Mouse (Mus musculus): Measurements from ENCODE around the gene Usp49. TPM values are rescaled to one million over a fixed set of nuclear protein-coding genes. Genes with fewer than 3 reads are reported as not detected.
A peak's percentile ranks its signal among the peaks of the same experiment; 100 is the strongest.
"Not testable (repeated sequence)": the region's sequence is repeated elsewhere in the genome, so short reads cannot be mapped to it uniquely, and the experiment has no call there.

Usp49 gene
- total RNA-seq, 1 experiment from 2014 or later: 8.8 TPM

GRCm38 (mm10) chr17:47610849-47611660 lies 19.4 kb upstream of the Usp49 start, which contains the start of the genes Bysl, Med20 and Gm20517:
TSS of gene Bysl (minus strand) at chr17:47611492.
TSS of gene Med20 (plus strand) at chr17:47611582.
TSS of gene Gm20517 (plus strand) at chr17:47611589.
- DNase-seq: peak; percentile 97

- no peak for DNase-seq
Observed at GRCm38 (mm10) chr17:47611661-47611982, 18.9 kb upstream of the Usp49 start.

GRCm38 (mm10) chr17:47614018-47614417 lies 16.5 kb upstream of the Usp49 start:
- DNase-seq: peak; percentile 52

DNA sequence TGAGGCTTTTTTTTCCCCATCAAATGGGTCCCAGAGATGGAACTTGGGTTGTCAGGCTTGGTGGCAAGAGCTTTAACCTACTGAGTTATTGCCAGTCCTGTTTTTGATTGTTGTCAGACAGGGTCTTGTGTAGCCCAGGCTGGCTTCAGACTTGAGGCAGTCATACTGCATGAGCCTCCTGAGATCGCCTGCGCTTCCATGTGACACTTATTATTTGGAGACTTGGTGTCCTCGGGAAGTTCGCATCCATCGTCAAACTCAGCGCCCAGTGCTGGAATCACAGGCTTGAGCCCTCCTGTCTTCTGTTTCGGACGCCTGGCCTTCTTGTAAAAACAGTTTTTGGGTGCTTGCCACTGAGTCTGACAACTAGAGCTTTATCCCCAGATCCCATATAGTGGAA lies 14.4 kb upstream of the Usp49 start:
- no peak for DNase-seq

GRCm38 (mm10) chr17:47616652-47617051 lies 13.8 kb upstream of the Usp49 start:
- no peak for DNase-seq

DNA sequence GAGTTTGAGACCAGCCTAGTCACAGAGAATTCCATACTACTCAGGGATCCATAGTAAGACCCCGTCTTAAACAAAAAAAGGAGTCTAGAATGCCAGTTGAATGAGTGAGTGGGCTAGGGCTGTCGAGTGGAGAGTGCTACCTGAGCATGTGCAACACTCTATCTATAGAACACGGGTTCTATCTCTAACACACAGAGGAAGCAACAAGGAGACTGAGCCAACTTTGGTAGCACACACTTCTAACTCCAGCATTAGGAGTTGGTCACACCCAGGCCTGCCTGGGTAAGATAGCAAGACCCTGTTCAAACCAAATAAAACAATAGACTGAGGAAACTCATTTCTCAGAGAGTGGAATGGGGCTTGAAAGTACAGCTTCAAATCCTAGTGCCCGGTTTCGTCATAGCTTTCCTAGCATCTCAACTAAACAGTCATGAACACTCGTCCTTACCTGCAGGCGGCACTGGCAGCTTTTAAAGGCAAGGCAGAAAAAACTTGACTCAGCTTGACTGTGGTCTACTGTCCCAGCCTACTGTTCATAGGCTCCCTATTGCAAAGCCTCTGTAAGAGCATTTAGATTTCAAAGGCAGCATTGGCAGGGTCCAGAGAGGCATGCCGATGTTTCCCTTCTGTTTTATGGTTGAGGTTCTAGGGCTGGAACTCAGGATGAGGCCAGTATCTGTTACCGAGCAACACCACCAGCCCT lies 12.7 kb upstream of the Usp49 start:
- no peak for DNase-seq

DNA sequence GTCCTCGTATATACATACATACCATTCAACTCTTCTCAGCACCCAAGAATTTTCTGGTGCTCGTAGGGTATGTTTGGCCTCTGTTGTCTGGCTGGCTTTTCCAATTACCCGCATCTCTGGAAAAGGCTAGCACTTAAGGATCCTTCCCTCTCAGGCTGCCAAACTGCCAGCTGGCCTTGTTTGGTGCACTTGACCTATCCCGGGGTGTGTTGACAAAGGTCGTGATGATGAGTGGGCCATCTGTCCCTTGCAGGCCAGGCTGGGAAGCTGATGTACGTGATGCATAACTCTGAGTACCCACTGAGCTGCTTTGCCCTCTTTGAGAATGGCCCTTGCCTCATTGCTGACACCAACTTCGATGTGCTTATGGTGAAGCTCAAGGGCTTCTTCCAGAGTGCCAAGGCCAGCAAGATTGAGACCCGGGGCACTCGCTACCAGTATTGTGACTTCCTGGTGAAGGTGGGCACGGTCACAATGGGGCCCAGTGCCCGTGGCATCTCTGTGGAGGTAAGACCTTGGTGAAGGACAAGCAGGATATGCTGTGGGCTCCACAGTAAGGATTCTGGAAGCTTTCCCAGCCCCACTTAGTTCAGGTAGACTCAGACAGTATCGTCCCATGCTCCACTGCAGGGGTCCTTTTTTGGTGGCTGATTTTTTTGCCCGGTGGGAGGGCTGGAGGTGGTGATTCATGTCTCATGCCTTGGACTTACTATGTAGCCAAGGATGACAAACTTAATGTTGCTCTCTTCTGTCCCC lies 11.8 kb upstream of the Usp49 start:
- DNase-seq: no peak

DNA sequence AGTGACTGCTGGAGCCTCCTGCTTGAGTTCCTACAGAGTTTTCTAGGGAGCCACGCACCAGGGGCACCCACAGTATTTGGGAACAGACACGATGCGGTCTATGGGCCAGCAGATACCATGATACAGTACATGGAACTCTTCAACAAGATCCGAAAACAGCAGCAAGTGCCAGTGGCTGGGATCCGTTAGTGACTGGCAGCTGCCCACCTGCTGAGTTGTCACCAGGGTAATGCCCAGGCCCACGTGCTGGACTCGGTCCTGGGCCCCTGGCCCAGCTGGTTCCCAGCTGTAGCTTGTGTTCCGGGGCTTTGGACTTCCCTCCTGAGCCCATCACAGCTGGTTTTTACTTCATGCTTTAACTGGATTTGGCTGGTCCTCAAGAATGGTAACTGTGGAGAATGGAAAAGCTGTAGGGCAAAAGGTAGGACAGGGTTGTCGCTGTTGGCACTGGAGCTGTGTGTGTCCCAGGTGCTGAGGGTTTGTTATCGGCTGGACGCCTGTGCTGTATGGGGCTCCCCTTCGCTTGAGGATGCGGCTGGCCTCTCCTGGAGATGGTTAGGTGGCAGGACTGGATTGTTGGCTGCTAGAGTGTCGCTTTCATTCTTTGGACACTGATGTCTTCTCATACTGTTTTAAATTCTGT lies 7.5 kb upstream of the Usp49 start:
- no peak for DNase-seq

DNA sequence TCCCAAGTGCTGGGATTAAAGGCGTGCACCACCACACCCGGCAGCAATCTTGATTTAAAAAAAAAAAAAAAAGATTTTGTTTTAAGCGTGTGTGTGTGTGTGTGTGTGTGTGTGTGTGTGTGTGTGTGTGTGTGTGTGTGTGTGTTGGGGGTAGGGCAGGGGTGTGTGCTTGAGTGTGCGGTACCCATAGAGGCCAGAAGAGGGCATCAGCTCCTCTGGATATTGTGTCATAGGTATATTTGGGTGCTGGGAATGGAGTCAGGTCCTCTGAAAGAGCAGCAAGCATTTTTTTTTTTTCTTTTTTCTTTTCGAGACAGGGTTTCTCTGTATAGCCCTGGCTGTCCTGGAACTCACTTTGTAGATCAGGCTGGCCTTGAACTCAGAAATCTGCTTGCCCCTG lies 5.9 kb upstream of the Usp49 start:
- not testable (repeated sequence) for DNase-seq

DNA sequence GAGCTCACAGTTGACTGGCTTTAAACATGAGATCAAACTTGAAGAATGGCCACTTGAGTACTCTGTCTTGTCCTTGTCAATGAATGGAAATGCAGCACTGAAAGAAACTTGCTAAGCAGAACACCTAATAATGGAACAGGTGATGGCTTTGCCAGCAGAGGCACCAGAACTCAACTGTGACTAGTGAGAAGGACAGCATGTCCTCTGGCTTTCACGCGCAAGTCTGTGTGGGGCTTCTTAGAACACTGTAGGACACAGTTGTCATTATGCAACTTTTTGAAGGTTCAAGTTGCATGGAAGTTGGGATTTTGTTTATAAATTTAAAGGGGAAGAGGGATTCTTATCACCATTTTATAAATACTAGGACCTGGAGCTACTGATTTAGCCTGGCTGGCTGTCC lies 5.4 kb upstream of the Usp49 start:
- no peak for DNase-seq

DNA sequence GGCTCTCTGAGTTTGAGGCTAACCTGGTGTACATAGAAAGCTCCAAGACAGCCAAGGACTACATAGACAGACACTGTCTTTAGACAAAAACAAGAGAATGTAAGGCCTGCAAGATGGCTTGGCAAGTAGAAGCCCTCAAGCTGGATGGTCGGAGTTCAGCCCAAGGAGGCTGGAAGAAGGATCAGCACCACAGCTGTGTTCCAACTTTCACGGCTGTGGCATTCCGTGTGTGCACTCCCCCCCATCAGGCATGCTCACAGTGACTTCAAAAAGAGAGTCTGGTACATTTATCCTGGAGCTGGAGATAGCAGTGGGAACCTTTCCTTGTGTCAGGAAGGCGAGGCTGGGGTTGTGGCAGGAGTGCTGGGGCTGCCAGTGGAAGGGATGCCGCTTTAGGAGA lies 4.5 kb upstream of the Usp49 start:
- no peak for DNase-seq

- DNase-seq: no peak
Observed at GRCm38 (mm10) chr17:47627791-47628190, 2.7 kb upstream of the Usp49 start.

DNA sequence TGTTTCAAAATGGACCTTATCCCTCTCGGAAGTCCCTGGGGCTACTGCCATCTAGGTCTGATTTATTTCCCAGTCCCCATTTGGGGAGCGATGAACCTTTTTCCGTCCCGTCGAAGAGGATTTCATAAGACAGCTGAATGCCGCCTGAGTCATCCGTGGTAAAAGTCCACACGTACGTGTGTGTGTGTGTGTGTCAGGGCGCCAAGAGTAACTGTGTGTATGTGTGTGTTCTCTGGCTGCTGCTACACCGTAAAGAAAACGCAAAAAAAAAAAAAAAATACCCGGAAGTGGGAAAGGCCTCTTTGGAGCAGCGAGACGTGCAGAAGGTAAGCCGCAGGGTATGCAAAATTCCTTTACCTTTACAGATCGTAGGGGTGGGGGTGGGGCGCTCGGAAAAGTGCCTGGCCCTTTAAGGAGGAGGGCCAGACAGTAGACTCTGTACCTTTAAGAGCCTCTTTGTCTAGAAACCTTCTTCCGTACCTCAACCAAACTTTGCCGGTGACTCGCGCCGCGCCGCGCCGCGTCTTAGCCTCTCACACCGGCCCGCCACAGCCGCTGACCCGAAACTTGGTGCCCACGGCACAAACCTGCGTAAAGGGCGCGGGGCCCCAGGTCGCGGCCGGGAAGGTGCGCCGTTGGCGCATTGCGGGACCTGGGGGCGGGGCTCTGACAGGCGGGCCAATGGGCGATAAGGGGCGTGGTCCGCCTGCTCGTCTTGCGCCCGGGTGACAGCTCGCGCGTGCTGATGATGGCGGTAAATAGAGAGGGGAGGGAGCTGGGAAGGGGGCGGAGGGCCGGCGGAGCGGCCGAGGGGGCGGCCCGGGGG lies 1.4 kb upstream of the Usp49 start:
- DNase-seq: peak; percentile 95

GRCm38 (mm10) chr17:47629717-47630677 lies 493 bp upstream of the Usp49 start:
- no peak for DNase-seq

- DNase-seq: no peak
Observed at GRCm38 (mm10) chr17:47632181-47632840, 1.8 kb downstream of the Usp49 start.

DNA sequence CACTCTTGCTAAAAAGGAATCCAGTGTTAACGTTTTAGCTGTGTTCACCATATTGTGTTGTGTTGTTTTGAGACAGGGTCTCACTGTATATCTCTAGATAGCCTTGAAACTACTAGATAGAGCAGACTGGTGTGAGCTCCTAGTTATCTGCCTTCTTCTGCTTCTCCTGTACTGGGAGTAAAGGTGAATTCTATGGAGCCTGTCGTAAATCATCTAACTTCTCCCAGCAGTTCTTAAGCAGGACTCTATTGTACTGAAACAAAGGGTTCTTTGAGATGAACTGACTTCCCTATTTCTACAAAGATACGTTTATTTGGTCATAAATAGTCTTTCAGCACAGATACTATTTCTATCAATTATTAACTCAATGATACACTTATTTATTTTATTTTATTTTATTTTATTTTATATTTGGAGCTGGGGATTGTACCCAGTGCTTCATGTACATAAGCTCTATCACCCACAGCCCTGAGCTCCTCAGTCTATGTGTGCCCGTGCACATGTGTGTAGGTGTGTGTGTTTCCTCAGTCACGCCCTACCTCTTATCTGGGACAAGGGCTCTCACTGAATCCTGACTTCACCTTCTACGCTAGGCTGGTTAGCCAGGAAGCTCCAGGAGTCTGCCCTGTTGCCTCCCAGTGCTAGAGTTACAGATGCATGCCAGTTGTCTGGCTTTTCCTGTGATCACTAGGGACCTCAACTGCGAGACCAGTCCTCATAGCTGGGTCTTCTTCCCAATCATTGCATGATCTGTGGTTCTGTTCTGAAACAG lies 3.7 kb downstream of the Usp49 start:
- no peak for DNase-seq

- no peak for DNase-seq
Observed at GRCm38 (mm10) chr17:47642992-47643391, 12.5 kb downstream of the Usp49 start.

- DNase-seq: peak; percentile 41
Observed at GRCm38 (mm10) chr17:47646683-47647082, 16.2 kb downstream of the Usp49 start.

DNA sequence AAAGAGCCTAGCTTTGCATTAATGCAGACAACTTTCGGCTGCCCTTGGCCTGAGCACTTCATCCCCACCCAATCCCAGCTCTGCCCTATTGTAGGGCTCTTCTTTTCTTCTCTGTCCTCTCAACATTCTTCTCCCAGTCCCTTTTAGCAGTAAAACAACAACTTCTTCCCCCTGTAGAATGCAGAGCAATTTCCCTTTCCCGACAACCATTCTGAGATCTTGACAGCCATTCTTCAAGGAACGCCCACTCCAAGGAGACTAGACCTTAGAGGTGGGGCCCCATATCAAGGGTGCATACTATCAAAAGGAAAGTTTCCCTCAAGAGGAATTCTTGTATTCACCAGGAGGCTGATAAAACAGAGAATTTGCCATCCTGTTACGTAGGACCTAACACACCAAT lies 18.5 kb downstream of the Usp49 start:
- no peak for DNase-seq
